Mouse (Mus musculus) effector memory CD4-positive, alpha-beta T cell, adult 7 months (primary cell): ENCODE results near the gene Nsfl1c. TPM values are rescaled to one million over a fixed set of nuclear protein-coding genes. Genes with fewer than 3 reads are reported as not detected.

Experiments used
- polyA plus RNA-seq: library from polyadenylated mRNA; unstranded; fragments of 100-300 nt; shearing (Covaris generic); gene quantifications from one replicate; pipeline ENCODE4 v1.2.1, GENCODE M21; 2017

Gene Nsfl1c
- 116 TPM for polyA plus RNA-seq

DNA sequence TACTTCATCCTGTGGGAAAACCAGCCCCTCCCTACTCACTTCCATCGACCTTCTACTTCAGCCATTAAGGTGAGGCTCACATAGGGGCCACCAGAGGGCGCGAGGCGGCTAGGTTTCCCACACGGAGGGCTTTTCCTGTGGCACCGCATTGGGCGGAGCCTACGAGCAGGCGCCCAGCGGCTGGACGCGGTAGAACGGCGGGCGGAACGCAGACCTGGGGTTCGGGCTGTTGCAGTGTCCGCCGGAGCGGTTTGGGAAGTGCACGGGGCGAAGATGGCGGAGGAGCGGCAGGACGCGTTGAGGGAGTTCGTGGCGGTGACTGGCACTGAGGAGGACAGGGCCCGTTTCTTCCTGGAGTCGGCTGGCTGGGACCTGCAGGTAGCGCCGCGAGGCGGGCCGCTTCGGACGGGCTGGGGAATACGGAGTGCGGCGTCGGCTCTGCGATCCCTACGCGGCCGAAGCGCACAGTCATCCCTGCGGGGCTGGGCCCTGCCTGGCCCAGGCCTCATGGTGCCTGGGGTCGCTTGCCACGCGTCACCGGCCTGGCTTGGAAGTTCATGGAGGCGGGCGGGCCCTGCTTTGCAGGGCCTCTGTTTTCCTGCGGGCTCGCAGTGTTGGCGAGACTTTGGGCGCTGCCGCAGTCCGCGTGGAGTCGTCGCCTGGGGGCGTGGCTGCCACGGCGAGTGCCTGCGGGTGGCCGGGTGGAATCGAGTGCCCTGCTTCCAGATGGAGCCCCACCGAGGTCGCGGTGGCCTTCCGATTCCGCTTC lies at the start of gene Nsfl1c:
Nsfl1c (plus strand) TSS at position 148 of the 769 bp plus-strand sequence.

DNA sequence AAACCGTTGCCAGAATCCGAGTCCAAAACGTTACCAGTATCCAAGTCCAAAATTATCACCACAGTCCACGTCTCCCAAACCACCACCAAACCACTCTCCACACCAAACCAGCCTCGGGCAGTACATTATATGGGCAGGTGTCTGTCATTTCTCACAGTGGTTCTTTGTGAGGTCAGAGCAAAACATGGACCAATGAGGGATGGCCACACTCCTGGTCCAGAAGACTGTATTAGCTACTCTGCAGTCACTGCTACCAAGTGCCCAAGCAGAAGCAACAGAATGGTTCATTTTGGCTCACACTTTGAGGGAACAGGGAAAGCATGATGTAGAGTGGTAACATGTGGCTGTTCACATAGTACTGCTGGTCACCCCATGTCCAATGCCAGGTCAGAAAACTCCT lies 17.9 kb upstream of the Nsfl1c start, which contains the start of gene 4921509C19Rik:
4921509C19Rik (minus strand) TSS at position 101 of the 400 bp plus-strand sequence.

DNA sequence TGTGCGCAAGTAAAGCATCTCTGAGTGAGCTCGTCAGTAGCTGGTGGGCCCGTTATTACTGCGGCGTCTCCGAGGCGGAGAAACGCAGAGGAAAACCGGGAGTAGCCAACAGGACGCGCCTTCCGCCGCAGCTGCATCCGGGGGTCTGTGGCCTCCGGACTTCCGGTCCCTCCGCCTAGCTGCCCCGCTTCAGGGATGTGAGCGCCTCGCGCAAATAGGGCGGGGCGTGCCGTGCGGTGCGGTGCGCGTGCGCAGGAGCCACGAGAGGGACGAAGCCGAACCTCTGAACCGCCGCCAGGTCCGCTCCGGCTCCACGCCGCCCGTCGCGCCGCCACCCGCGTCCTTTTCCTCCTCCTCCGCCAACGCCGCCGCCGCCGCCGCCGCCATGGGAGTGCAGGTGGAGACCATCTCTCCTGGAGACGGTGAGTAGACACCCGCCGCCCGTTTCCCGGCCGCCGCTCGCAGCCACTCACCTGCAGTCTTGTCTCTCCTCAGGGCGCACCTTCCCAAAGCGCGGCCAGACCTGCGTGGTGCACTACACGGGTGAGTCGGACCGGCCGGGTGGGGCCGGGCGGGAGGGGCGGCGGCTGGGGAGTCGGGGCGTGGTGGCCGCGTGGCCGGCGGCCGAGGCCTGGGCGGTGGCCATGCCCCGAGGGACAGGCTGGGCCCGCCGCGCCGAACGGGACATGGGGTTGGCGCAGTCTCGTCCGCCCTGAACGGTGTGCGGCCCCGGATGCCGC lies 48.5 kb downstream of the Nsfl1c start, which contains the start of gene Fkbp1a:
Fkbp1a (plus strand) TSS at position 161 of the 740 bp plus-strand sequence.

Other genes with a start within 250 kb of the Nsfl1c start
- 0.27 TPM for gene 4921509C19Rik, start 18.0 kb upstream of the Nsfl1c start, polyA plus RNA-seq
- 293 TPM for gene Fkbp1a, start 48.3 kb downstream of the Nsfl1c start, polyA plus RNA-seq
- gene Sdcbp2, start 78.4 kb downstream of the Nsfl1c start, polyA plus RNA-seq: 119 TPM
- gene Snph, start 138.4 kb downstream of the Nsfl1c start, polyA plus RNA-seq: 0.43 TPM
- gene Rad21l, start 174.4 kb downstream of the Nsfl1c start, polyA plus RNA-seq: not detected
- gene Tmem74b, start 207.8 kb downstream of the Nsfl1c start, polyA plus RNA-seq: not detected